Mouse (Mus musculus): ENCODE results near the gene Kif5a.
"Not testable (repeated sequence)": the region's sequence is repeated elsewhere in the genome, so short reads cannot be mapped to it uniquely, and the experiment has no call there.

Gene Kif5a

DNA sequence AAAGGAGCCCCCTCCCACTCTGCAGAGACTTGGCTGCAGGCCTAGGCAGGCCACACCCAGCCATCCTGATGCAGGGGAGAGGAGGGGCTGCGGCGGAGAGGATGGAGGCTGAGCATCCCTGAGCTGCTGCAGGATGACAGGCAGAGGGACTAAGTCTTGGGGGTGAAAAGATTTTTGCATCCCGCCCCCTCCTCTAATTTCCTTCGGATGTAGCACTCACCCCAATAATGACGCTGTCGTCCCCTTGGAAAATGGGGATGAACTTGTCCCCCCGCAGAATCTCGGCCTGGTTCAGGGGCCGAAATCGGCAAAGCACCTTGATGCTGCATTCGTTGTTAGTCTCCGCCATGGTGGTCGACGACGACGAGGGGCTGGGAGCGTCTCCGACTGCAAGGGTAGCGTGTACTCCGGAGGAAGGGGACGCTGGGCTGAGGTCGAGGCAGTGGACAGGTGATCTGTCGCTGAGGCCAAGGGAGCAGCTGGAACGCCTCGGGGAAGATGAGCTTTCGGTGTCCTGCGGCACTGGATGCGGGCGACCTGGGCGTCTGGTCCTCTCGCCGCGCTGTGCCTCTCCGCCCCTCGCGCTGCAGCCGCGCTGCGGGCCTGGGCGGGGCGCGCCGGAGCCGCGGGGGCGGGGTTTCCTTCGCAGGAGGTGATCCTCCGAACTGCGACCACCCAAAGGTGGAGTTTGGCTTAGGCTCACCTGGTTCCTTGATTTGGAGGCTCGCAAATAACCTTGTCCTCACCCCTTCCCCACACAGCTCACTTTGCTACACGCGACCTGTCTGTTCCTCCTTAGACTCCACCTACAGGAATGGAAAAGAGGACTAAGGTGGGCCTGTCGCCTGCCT, at the start of gene Kif5a:
Gene Kif5a (minus strand): TSS at position 801 of the 851 bp plus-strand sequence.
- peak; percentile 61 for DNase-seq (ENCODE audit: low read depth, low spot score)

DNA sequence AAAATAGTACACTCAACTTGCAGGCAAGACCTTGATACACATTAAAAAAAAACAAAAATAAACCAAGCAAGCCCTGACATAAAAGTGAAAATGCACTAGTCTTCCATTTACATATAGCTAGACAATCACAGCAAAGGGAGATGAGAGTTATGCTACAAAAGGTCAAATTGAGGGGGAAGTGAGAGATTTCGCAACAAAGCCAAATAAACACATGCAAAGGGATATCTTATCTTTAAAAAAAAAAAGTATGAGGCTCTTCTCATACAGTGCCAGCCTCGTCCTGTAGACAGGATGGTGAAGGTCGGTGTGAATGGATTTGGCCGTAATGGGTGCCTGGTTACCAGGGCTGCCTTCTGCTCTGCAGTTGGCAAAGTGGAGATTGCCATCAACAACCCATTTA, 49.7 kb upstream of the Kif5a start:
- DNase-seq (ENCODE audit: low read depth, low spot score) = no peak

DNA sequence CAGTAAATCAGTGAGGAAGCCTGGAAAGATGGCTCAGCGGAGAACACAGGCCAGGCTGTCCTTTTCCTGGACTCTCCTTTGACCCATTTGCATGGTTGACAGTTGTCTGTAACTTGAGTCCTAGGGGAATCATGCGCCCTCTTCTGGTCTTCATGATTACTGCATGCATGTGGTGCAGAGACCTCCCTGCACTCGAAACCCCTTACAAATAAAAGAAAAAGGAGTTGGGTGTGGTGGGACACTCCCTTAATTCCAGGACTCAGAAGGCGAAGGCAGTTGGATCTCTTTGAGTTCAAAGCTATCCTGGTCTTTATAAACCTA, 49.2 kb upstream of the Kif5a start:
- peak; percentile 90 for DNase-seq (ENCODE audit: low read depth, low spot score)

DNA sequence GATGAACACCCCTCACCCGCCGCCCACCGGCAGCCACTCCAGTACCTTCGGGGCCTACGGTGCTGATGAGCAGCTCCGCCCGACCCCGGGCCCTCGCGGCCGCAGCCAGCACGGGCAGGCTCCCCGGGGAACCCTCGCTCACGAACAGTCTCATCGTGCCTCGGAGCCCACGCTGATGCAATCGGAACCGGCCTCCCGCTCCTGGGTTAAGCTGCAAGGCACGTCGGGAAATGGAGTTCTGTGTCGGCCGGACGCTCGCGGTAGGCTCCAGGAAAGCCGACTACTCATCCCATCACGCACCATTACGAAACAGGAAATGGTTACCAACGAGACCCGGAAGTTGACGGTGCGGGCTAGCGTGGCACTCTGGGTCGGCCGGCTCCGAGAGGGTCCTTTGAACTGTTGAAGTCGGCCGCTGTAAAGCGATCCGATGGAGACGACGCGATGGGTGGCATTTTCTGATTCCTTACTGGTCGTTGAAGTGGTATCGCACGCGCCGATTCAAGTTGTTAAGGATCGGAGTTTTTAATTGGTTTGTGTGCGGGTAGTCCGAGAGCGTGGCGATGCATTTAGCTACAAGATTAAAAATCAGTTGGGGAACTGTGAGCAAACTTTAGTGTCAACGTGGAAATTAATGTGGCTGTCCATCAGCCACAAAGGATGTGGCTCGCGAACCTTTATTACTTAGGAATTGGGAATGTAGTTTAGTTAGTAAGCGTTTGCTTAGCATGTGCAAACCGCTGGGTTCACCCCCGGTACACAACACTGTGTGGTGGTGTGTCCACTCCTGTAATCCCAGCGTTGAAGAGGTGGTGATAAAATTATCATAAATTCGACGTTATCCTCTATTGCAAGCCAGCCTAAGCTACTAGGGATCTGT, 48.6 kb upstream of the Kif5a start, which contains the start of gene Mars:
Gene Mars (minus strand): TSS at position 311 of the 880 bp plus-strand sequence.
- peak; percentile 95 for DNase-seq (ENCODE audit: low read depth, low spot score)

DNA sequence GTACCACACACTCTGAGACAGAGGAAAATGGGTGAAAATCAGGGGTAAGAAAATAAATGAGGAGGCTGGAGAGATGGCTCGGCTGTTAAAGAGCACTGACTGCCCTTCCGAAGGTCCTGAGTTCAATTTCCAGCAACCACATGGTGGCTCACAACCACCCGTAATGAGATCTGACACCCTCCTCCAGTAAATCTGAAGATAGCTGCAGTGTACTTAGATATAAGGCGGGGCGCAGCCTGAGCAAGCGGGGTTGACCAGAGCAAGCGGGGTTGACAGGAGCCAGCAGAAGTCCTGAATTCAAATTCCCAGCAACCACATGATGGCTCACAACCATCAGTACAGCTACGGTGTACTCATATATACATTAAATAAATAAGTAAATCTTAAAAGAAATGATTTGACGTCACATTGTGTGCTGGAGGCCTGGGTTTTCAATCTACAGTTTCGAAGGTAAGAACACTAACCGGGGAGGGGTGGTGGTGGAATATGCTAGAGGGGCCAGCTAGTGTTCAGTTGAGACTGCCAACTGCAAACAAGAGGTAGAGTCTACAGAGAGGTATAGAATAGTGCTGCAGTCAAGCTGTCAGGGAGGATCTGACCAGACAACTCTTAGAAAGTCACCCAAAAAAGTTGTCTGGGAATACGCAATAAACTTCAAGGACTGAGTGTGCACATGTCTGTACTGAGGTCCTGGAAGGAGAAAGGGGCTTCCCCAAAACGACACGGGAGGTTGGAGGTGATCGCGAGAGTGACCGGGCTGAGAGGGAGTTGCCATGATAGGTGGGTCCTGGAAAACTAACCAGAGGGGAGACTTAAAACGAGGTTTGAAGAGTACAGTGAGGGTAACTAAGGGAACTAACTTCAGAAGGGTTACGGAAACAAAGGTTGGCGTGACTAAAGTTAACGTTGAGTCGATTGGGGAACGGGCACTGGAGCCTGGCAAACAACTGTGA, 47.7 kb upstream of the Kif5a start:
- DNase-seq (ENCODE audit: low read depth, low spot score) = peak; percentile 62

DNA sequence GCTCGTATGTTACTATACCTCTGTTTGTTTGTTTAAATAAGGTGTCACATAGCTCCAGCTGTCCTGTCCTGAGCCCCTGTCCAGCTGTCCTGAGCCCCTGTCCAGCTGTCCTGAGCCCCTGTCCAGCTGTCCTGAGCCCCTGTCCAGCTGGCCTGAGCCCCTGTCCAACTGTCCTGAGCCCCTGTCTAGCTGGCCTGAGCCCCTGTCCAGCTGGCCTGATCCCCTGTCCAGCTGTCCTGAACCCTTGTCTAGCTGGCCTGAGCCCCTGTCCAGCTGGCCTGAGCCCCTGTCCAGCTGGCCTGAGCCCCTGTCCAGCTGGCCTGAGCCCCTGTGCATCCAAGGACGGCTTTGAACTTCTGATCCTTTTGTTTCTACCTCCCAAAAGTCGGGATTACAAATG, 46.0 kb upstream of the Kif5a start:
- not testable (repeated sequence) for DNase-seq (ENCODE audit: low read depth, low spot score)

DNA sequence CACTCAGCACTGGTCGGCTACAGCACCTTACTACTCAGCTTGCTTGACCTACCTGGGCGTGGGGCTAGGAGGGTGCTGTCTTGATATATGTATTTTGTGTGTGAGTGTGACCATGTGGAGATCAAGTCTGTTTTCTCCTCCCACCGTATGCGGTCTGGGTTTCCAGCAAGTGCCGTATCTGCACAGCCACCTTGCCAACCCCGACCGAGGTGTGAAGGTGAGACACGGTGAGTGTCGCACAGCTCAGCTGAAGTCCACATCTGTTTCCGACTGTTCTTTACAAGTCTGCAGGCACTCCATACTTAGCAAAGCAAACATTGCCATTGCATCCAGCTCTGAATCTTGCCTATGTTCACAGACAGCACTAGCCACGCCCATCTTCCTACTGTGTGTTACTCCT, 40.0 kb upstream of the Kif5a start:
- DNase-seq (ENCODE audit: low read depth, low spot score) = no peak

DNA sequence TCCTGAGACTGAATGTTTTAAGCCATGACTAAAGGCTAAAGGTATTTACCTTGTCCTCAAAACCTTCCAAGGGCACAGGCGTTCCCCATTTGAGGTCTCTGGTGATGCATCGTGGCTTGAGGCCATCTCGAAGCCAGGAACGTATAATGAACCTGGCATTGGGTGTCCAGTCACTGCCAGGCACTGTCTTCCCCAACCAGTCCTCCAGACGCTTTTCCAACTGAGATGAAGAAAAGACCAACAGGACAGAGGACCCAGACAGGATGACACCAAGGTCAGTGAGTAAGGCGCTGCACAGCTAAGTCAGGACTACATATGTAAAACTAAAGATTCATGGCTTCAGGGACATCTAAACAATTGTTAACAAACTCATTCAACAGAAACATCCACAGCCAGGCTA, 37.2 kb upstream of the Kif5a start:
- DNase-seq (ENCODE audit: low read depth, low spot score) = no peak

DNA sequence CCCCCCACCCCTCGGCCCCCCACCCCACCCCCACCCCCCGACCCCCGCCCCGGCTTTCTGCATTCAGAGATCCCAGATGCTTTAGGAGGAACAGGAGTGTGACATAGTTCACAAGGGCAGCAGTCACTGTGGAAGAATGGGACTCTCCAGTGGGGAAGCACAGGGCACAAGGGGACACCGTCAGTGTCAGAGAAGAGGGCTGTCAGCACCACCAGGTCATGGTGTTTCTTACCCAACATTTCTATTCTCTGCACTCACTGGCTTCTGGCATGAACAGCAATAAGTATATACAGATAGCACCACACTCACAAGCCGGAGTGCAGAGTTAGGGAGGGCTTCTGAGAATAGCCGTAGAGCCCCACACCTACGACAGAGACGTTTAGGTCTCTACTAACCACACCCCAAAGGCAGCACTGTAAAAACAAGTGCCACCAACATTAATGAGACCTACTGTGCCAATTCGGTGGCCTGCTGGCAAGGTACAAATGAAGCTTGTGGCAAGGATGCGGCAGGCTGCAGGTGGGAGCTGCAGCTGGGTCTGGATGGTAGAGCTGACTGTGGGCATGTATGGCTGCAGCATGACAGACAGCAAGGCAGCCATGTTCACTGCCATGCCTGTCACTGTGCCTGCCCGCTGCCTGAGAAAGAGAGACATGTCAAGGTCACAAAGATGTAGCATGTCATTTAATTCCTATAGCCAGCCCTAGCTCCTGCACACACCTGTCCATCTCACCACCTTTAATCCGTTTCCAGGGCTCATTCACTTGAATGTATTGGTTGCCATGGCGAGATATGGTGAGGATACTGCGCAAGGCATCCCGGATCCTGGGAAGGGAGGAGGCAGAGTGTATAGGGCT, 34.1 kb upstream of the Kif5a start:
- no peak for DNase-seq (ENCODE audit: low read depth, low spot score)

DNA sequence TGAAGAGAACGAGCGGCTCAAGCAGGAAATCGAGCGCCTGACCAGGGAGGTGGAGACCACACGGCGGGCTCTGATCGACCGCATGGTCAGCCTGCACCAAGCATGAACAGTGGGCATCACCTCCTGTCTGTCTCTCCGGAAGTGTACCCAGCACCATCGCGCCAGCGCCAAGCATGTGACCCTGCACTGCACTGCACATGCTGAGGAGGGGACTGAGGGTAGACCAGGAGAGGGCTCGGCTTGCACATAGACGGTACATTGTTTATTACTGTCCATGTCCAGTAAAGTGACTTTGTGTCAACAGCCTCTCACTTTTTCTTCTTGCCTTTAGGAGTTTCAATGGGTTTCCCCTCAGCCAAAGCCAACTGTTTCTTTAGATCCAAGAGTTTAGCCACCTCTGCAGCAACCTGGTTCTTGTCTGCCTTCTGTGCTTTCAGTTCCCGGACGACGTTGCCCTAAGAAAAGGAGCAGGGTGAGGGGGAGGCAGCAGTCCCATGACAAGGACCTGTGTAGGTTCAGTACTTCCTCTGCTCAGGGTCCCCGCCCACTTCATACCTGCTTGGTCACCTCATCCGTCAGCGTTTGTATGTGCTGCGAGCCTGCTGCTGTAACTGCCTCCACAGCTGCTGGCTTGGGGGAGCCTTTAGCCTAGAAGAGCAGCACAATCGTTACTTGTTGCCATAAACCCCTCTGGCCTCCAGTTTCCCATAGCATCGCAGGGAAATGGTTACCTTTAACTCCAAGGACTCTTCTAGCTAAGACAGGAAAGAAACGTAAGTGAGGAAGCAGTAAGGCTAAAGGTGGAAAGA, 33.0 kb upstream of the Kif5a start:
- no peak for DNase-seq (ENCODE audit: low read depth, low spot score)

DNA sequence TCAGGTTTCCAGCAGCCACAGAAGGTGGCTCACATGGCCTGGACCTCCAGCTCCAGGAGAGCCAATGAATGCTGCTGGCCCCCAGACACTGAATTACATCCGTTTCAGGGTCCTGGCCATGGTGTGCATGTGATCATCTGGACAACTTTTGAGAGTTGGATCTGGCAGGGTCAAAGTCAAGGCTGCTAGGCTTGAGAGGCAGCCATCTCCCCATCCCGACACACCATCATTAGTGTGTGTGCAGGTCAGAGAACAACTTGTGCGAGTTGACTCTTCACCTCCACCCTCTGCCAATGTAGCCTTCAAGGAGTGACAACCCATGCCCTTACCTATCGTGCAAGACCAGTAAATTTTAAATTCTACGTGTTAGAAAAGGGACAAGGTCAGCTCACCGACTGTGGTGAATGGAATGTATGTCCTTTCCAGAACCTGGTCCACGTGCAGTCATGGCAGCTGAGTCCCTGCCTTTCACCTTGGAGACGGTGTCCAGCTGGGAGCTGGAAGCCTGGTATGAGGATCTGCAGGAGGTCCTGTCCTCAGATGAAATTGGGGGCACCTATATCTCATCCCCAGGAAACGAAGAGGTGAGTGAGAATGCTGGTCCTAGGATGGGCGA, 31.9 kb upstream of the Kif5a start:
- DNase-seq (ENCODE audit: low read depth, low spot score) = no peak

DNA sequence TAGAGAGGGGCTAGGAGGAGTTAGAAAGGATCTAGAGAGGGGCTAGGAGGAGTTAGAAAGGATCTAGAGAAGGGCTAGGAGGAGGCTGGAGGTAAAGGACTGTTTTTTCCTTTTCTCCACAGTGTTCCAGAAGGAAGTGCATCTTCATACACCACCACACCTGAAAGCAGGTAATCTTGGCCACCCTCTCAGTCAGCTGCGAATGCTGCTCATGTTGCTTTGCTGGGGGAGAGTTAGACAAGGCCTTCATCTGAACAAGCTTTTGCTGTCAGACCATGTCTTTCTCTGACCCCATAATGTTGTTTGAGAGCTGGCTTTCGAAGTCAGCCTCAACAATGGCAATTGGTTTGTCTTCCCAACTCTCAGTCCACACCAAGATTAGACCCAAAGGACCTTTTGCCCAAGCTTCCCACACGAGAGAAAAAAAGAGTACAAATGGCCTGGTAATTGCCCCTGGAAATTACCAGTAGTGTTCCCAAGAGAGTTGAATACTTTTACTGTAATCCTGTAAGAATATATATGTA, 30.5 kb upstream of the Kif5a start:
- DNase-seq (ENCODE audit: low read depth, low spot score) = no peak

DNA sequence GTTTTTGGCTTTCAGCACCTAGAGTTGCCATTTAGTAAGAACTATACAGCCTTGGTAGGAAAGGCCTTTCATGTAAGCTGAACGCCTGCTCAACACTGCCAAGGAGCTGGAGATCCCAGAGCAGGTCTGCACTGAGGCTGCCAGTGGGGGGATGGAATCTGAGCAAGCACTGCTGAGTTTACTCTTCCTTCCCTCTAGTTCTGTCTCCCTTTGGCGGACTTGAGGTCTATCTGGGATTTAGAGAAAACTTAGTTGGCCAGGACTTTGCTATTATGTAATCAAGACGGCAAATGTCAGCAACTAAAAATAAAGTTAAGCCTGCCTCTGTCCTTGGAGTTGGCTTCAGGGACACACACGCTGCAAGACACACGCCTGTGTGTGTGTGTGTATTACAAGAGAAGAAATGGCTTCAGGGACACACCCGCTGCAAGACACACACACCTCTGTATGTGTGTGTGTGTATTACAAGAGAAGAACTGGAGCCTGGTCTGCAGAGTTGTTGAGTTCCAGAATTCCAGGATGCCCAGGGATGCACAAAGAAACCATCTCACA, 29.9 kb upstream of the Kif5a start:
- DNase-seq (ENCODE audit: low read depth, low spot score) = no peak

DNA sequence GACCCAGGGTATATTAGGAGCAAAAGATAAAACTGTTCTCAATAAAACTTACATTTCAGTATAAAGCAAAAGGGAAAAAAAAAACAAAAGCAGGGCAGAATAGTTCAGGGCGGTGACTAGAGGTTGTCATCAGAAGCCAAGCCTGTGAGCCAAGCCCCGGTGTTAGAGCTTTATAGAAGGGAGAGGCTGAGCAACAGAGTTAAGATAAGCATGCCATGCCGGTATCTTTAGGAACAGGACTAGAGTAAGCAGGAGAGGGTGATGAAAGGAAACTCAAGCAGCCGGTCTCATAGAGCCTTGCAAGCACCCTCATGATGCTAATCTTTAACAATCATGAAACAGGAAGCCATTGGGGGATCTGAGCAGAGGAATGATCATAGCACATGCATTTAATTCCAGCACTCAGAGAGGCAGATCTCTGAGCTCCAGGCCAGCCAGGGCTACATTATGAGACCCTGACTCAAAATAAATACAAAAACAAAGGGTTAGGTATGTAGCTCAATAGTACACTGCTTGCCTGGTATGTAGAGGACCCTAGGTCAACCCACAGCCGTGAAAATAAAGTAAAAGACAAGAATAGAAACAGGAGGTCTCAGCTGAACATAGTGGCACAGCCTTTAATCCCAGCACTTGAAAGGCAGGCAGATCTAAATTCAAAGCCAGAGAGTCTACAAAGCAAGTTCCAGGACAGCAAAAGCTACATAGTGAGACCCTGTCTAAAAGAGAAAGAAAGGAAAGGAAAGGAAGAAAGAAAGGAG, 28.9 kb upstream of the Kif5a start:
- DNase-seq (ENCODE audit: low read depth, low spot score) = peak; percentile 42

DNA sequence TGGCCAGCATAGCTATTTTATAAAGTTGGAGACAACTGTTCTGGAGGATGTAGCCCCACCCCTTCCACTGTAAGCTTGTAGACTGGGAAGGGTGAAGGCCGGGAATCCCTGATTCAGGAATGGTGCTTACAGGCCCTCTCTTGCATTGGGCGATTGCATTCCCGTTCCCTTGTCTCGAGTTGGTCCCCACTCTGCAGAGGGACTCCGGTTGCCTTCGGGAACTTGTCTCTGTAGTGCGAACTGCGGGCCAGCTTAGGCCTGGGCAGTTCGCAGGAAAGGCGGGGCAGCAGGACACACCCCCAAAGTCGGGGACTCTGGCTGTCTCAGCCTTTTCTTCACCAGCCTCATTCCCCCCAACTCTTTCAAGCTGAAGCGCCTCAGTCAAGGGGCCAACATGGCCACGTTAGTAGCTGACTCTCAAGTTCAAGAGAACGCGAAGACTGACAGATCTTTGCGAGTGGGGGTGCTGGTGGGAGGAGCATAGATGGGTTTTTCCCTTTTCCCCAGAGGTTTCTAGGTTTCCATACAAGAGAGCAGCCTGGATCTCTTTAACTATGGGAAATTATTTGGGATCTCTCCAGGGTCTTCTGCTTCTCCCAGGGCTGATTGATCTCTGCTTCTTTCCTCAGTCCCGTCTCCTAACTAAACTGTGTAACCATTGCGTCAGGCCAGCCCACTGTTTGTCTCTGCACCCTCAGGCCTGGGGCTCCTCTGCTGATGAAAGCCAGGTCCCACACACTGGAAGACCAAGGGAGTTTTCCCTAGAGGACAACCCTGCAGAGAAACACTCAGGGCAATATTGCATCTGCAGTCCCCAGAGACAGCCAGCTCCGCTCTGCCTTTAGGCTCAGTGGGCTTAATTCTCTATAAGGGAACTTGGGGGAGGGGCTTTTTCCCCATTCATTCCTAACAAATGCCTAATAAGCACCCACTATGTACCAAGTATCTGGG, 28.1 kb upstream of the Kif5a start:
- peak; percentile 75 for DNase-seq (ENCODE audit: low read depth, low spot score)

DNA sequence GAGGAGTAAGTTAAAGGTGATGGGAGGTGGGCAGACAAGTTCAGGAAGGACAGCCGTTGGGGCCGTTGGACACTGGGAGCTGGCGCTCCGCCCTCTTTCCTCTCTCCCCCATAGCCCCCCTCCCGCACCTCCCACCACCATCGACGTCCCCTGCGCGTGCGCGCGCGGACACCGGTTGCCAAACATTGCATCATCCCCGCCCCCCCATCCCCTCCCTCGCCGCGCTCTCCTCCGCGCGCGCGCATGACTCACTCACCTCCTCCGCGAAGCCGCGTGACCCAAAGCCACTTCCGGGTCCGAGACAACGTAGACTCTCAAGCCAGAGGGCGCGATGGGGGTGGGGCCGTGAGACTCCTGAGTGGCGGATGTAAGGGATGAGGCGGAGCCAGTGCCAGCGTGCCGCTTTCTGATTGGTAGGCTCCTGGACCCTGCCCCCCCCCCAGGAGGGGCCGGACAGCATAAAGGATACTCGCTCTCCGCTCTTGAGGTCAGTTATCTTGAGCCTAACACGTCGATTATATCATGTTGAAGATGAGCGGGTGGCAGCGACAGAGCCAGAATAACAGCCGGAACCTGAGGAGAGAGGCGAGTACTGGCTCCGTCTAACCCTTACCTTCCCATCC, 27.3 kb upstream of the Kif5a start:
- DNase-seq (ENCODE audit: low read depth, low spot score) = peak; percentile 99

Measured in CD4-positive, CD25-positive, alpha-beta regulatory T cell, adult 2 months (primary cell).